Mouse (Mus musculus) intestine, postnatal 0 days (tissue): ENCODE results near the gene Pbx1. TPM values are rescaled to one million over a fixed set of nuclear protein-coding genes. Genes with fewer than 3 reads are reported as not detected.

Experiments
- ATAC-seq: fragments of 200-750 bp; cut with Nextera tagmentation; 2 replicates; pipeline ENCODE4 v1.8.0; 2017; ENCODE audit warnings: mild to moderate bottlenecking, moderate TSS enrichment, moderate library complexity
- H3K27ac ChIP-seq: fragments of 300-500 bp; sonication (generic); 2 replicates; pipeline ENCODE4 v1.5.1; 2014; ENCODE audit warnings: mild to moderate bottlenecking, low read depth, low read length, moderate library complexity
- H3K27me3 ChIP-seq: fragments of 300-500 bp; sonication (generic); replicated peaks from 2 replicates; pipeline ENCODE4 v1.6.1; 2014; ENCODE audit warnings: low read length, mixed read lengths; ENCODE audit not compliant: control insufficient read depth, insufficient read depth
- H3K36me3 ChIP-seq: fragments of 300-500 bp; sonication (generic); 2 replicates; pipeline ENCODE4 v1.6.1; 2014; ENCODE audit warnings: mild to moderate bottlenecking, moderate library complexity; ENCODE audit not compliant: control insufficient read depth, insufficient read depth
- H3K4me1 ChIP-seq: fragments of 300-500 bp; sonication (generic); replicated peaks from 2 replicates; pipeline ENCODE4 v1.6.1; 2014; ENCODE audit warnings: antibody characterized with exemption, low read length, mixed read lengths; ENCODE audit not compliant: control insufficient read depth, insufficient read depth
- H3K4me2 ChIP-seq: fragments of 300-500 bp; sonication (generic); replicated peaks from 2 replicates; pipeline ENCODE4 v1.6.1; 2014; ENCODE audit warnings: low read depth, mild to moderate bottlenecking, moderate library complexity
- H3K4me3 ChIP-seq: fragments of 300-500 bp; sonication (generic); 2 replicates; pipeline ENCODE4 v1.5.1; 2014; ENCODE audit warnings: low read depth, low read length
- H3K9ac ChIP-seq: fragments of 300-500 bp; sonication (generic); 2 replicates; pipeline ENCODE4 v1.6.1; 2014; ENCODE audit warnings: mild to moderate bottlenecking, low read depth, low read length
- H3K9me3 ChIP-seq: fragments of 300-500 bp; sonication (generic); 2 replicates; pipeline ENCODE4 v1.6.1; 2016; ENCODE audit warnings: mixed run types; ENCODE audit not compliant: control insufficient read depth
- CTCF ChIP-seq: sonication (generic); IDR thresholded peaks from 2 replicates; pipeline ENCODE4 v1.5.1; 2016; ENCODE audit warnings: low read depth, mild to moderate bottlenecking, control low read depth, antibody characterized with exemption, moderate library complexity
- WGBS: fragments of 180-500 bp; shearing (Covaris S2); extraction: QIAGEN DNeasy Blood & Tissue Kit; methylation state at CpG from one replicate; pipeline ENCODE4 v1.1.7; 2014; 5-methylcytosine and 5-hydroxymethylcytosine counted together
- polyA plus RNA-seq: library from polyadenylated mRNA; unstranded; fragments of >200 nt; fragmentation: Nextera tagmentation; extraction: Ambion mirVana; gene quantifications from 2 replicates; pipeline ENCODE4 v1.2.1, GENCODE M21; 2015

The Pbx1 gene
- polyA plus RNA-seq, 1 experiment from 2014 or later, result 9.8 TPM

GRCm38 (mm10) chr1:168169052-168169779, 262.9 kb downstream of the Pbx1 start:
- H3K4me1 ChIP-seq, result no peaks in the 10 kb centered on the region
- no peak overlapping the region for H3K9ac ChIP-seq
- no peak overlapping the region for H3K4me2 ChIP-seq
- no peaks in the 10 kb centered on the region for H3K27me3 ChIP-seq
- no peaks in the 10 kb centered on the region for H3K36me3 ChIP-seq
- no peak overlapping the region for H3K4me3 ChIP-seq
- WGBS, result 75% methylated on average over 10 of the region's 10 CpGs
- no peak overlapping the region for H3K27ac ChIP-seq
- TF ChIP-seq CTCF, result no peak
- H3K9me3 ChIP-seq, result no peaks in the 10 kb centered on the region
- no peak for ATAC-seq

- H3K27ac ChIP-seq, result no peak overlapping the region
- H3K4me1 ChIP-seq, result no peaks in the 10 kb centered on the region
- no peak for TF ChIP-seq CTCF
- no peak overlapping the region for H3K4me2 ChIP-seq
- no peaks in the 10 kb centered on the region for H3K9me3 ChIP-seq
- no peaks in the 10 kb centered on the region for H3K36me3 ChIP-seq
- WGBS, result 87% methylated on average over 5 of the region's 5 CpGs
- H3K9ac ChIP-seq, result no peak overlapping the region
- no peak overlapping the region for H3K4me3 ChIP-seq
- no peaks in the 10 kb centered on the region for H3K27me3 ChIP-seq
- no peak for ATAC-seq
These were observed 264.3 kb downstream of the Pbx1 start for GRCm38 (mm10) chr1:168167781-168168180.

- Histone ChIP-seq H3K27me3 (no peaks in the 10 kb centered on the region), H3K4me1 (no peaks in the 10 kb centered on the region), H3K4me3 (no peak overlapping the region), H3K9ac (no peak overlapping the region), H3K9me3 (no peaks in the 10 kb centered on the region), H3K4me2 (no peak overlapping the region), H3K27ac (no peak overlapping the region), H3K36me3 (no peaks in the 10 kb centered on the region)
- no peak for TF ChIP-seq CTCF
- 85% methylated on average over 2 of the region's 2 CpGs for WGBS
- no peak for ATAC-seq
These were observed 265.2 kb downstream of the Pbx1 start for GRCm38 (mm10) chr1:168166841-168167240.

GRCm38 (mm10) chr1:168164945-168165344, 267.1 kb downstream of the Pbx1 start:
- Histone ChIP-seq H3K36me3 (no peaks in the 10 kb centered on the region), H3K27ac (no peak overlapping the region), H3K27me3 (no peaks in the 10 kb centered on the region), H3K4me2 (no peak overlapping the region), H3K4me1 (no peaks in the 10 kb centered on the region), H3K9ac (no peak overlapping the region), H3K4me3 (no peak overlapping the region), H3K9me3 (no peaks in the 10 kb centered on the region)
- TF ChIP-seq CTCF, result no peak
- WGBS, result 80% methylated on average over 3 of the region's 3 CpGs
- ATAC-seq, result no peak

- TF ChIP-seq CTCF, result no peak
- 67% methylated on average over 23 of the region's 23 CpGs for WGBS
- no peak overlapping the region; the same call in 1 of the 2 replicates for H3K4me2 ChIP-seq
- H3K27me3 ChIP-seq, result no peaks in the 10 kb centered on the region
- H3K9ac ChIP-seq, result no peak overlapping the region
- no peak overlapping the region for H3K27ac ChIP-seq
- no peaks in the 10 kb centered on the region for H3K9me3 ChIP-seq
- H3K36me3 ChIP-seq, result no peaks in the 10 kb centered on the region
- no peaks in the 10 kb centered on the region for H3K4me1 ChIP-seq
- no peak for ATAC-seq
- H3K4me3 ChIP-seq, result no peak overlapping the region
These were observed 268.4 kb downstream of the Pbx1 start for GRCm38 (mm10) chr1:168163521-168164233.

GRCm38 (mm10) chr1:168139138-168139682, 292.9 kb downstream of the Pbx1 start:
- Histone ChIP-seq H3K4me2 (no peak overlapping the region), H3K27me3 (no peaks in the 10 kb centered on the region), H3K4me3 (no peak overlapping the region), H3K36me3 (no peaks in the 10 kb centered on the region), H3K9me3 (no peaks in the 10 kb centered on the region), H3K4me1 (no peaks in the 10 kb centered on the region), H3K27ac (no peak overlapping the region), H3K9ac (no peak overlapping the region)
- TF ChIP-seq CTCF, result no peak
- ATAC-seq, result no peak
- 64% methylated on average over 6 of the region's 6 CpGs for WGBS
